In genomic region chr2:180735232-180735631, GRCm38 (mm10) we compare ENCODE assay signal across 21 mouse cellular contexts. TPM values are rescaled to one million over a fixed set of nuclear protein-coding genes. Genes with fewer than 3 reads are reported as not detected.
DNase-seq lines count a peak whose midpoint lies in the region; ATAC-seq lines count a peak whose summit lies in the region.
"Had no signal": no experiment of that assay in that cellular context is flagged by ENCODE, and none has a peak within 500 bp of the region (broad histone marks: within the 10 kb centered on the region; RNA-seq: fewer than 3 reads in every experiment).

No protein-coding gene starts in this region.

- intact Hi-C loops in left cerebral cortex, postnatal 36 days (cut with DNase I), result no loop called here

- no peak for DNase-seq in frontal cortex, postnatal 25 days (ENCODE audit: low spot score in 2 of 2)
- DNase-seq in left cerebral cortex, postnatal 36 days (ENCODE audit: low spot score in 2 of 2), result peak; percentile 22 to 28
- DNase-seq in left cerebral cortex, adult 11 months (ENCODE audit: low spot score), result no peak
- DNase-seq in right cerebral cortex, postnatal 25 days, result peak; percentile 10
- DNase-seq in right cerebral cortex, postnatal 4 days, result no peak
- DNase-seq: adrenal gland, adult 8-10 months; adrenal gland, postnatal 25 days; cerebellum, adult 18-20 months; cerebellum, adult 9-10 months; cerebellum, postnatal 14 days; forebrain, postnatal 0 days; gastrocnemius, postnatal 10 days; gastrocnemius, postnatal 36 days; heart, adult 2 months; heart, postnatal 14 days; heart, postnatal 4 days had no signal

- ATAC-seq in frontal cortex, adult (ENCODE audit: low TSS enrichment), result peak; percentile 83
- ATAC-seq: activated CD4-positive, CD25-positive, alpha-beta regulatory T cell, adult 4 months; forebrain, embryonic 14.5 days; forebrain, postnatal 0 days had no signal

RNA-seq across cellular contexts. Expression of gene Slc17a9, which starts 10.2 kb away (rescaled TPM):
- total RNA-seq in left cerebral cortex, postnatal 36 days (2021), result under 1 TPM; 0.27 to 0.39 TPM
- total RNA-seq: gastrocnemius, adult 18-20 months had no signal

RNA-seq across cellular contexts. Expression of gene Gid8, which starts 25.3 kb away (rescaled TPM):
- 10 to 100 TPM; 63.1 to 63.3 TPM for total RNA-seq in left cerebral cortex, postnatal 36 days (2021)

RNA-seq across cellular contexts. Expression of gene Dido1, which starts 25.4 kb away (rescaled TPM):
- total RNA-seq in left cerebral cortex, postnatal 36 days (2021), result 10 to 100 TPM; 51.2 to 62.8 TPM

RNA-seq across cellular contexts. Expression of gene Bhlhe23, which starts 41.5 kb away (rescaled TPM):
- total RNA-seq in left cerebral cortex, postnatal 36 days (2021), result under 1 TPM in 1 of 2 experiments, not detected in 1; 0.17 TPM
- total RNA-seq: adrenal gland, adult 8-10 months; adrenal gland, postnatal 25 days; gastrocnemius, adult 18-20 months; gastrocnemius, postnatal 10 days; gastrocnemius, postnatal 36 days; granulocyte monocyte progenitor cell, adult 5-6 weeks; heart, adult 2 months; heart, postnatal 14 days; heart, postnatal 4 days had no signal

Comparison
In these comparisons a context has a peak if more than half of its experiments do, and no peak if none do; other contexts are left out.
1. DNase-seq: peak in left cerebral cortex, postnatal 36 days (2 of 2) and right cerebral cortex, postnatal 25 days (single experiment); none in frontal cortex, postnatal 25 days (0 of 2), left cerebral cortex, adult 11 months (single experiment) and right cerebral cortex, postnatal 4 days (single experiment).